Mouse (Mus musculus) lung, postnatal 0 days (tissue): ENCODE data around the gene Ston1.

Experiments
- CTCF ChIP-seq: IDR thresholded peaks from 2 replicates; pipeline ENCODE4 v1.5.1; 2016; ENCODE audit warnings: antibody characterized with exemption, mild to moderate bottlenecking
- EP300 ChIP-seq: IDR thresholded peaks from 2 replicates; pipeline ENCODE4 v1.6.1; 2016; ENCODE audit warnings: antibody characterized with exemption, mild to moderate bottlenecking, control low read depth

GRCm38 (mm10) chr17:88636587-88636986 is 39.1 kb downstream of the Ston1 start:
- peak; percentile 36; the same call in 1 of the 2 replicates for TF ChIP-seq CTCF
- no peak for TF ChIP-seq EP300
